Mouse (Mus musculus) neural tube, embryonic 12.5 days (tissue): ENCODE measurements around the gene Catsperg2. TPM values are rescaled to one million over a fixed set of nuclear protein-coding genes. Genes with fewer than 3 reads are reported as not detected.
"Not testable (repeated sequence)": the region's sequence is repeated elsewhere in the genome, so short reads cannot be mapped to it uniquely, and the experiment has no call there.

Experiments
- ATAC-seq: fragments of 200-750 bp; cut with Nextera tagmentation; 2 replicates; pipeline ENCODE4 v1.8.0; 2017; ENCODE audit warnings: low read depth, mild to moderate bottlenecking, moderate TSS enrichment, moderate library complexity; ENCODE audit not compliant: low FRiP score
- H3K27ac ChIP-seq: fragments of 300-500 bp; sonication (generic); 2 replicates; pipeline ENCODE4 v1.5.1; 2016
- H3K27me3 ChIP-seq: fragments of 300-500 bp; sonication (generic); replicated peaks from 2 replicates; pipeline ENCODE4 v1.6.1; 2016; ENCODE audit warnings: mild to moderate bottlenecking
- H3K36me3 ChIP-seq: fragments of 300-500 bp; sonication (generic); 2 replicates; pipeline ENCODE4 v1.6.1; 2016; ENCODE audit warnings: mild to moderate bottlenecking
- H3K4me1 ChIP-seq: fragments of 300-500 bp; sonication (generic); 2 replicates; pipeline ENCODE4 v1.6.1; 2016
- H3K4me2 ChIP-seq: fragments of 300-500 bp; sonication (generic); replicated peaks from 2 replicates; pipeline ENCODE4 v1.6.1; 2016; ENCODE audit warnings: mild to moderate bottlenecking
- H3K4me3 ChIP-seq: fragments of 300-500 bp; sonication (generic); 2 replicates; pipeline ENCODE4 v1.5.1; 2016
- H3K9ac ChIP-seq: fragments of 300-500 bp; sonication (generic); 2 replicates; pipeline ENCODE4 v1.6.1; 2016; ENCODE audit warnings: mild to moderate bottlenecking
- H3K9me3 ChIP-seq: fragments of 300-500 bp; sonication (generic); 2 replicates; pipeline ENCODE4 v1.6.1; 2016; ENCODE audit warnings: mild to moderate bottlenecking
- WGBS: fragments of 180-500 bp; shearing (Covaris S2); methylation state at CpG from one replicate; pipeline ENCODE4 v1.1.7; 2016; 5-methylcytosine and 5-hydroxymethylcytosine counted together
- polyA plus RNA-seq: library from polyadenylated mRNA; unstranded; fragments of >200 nt; fragmentation: Nextera tagmentation; extraction: Ambion mirVana; gene quantifications from 2 replicates; pipeline ENCODE4 v1.2.1, GENCODE M21; 2016

The Catsperg2 gene
- 0.14 and 0.23 TPM in 2 replicates for polyA plus RNA-seq

- H3K4me2 ChIP-seq = 0 out of 2 replicates have a peak within 1 kb of the TSS, but pooled peaks have one; percentile 1
- H3K4me3 ChIP-seq, H3K9ac ChIP-seq, H3K27ac ChIP-seq, H3K27me3 ChIP-seq, H3K9me3 ChIP-seq, H3K4me1 ChIP-seq, H3K36me3 ChIP-seq, ATAC-seq: not testable (repeated sequence)
- WGBS = 61% methylated on average over 11 of the region's 11 CpGs
Observed at GRCm38 (mm10) chr7:29726860-29727259, at the start of gene Catsperg2. Gene Catsperg2, minus strand, starts transcription at chr7:29727032.

- Histone ChIP-seq H3K4me2 (no peak overlapping the region), H3K4me3 (no peak overlapping the region), H3K4me1 (no peaks in the 10 kb centered on the region), H3K27ac (no peak overlapping the region), H3K27me3 (no peaks in the 10 kb centered on the region), H3K9me3 (no peaks in the 10 kb centered on the region), H3K9ac (no peak overlapping the region), H3K36me3 (peaks cover 68% of the 10 kb centered on the region)
- ATAC-seq = no peak
- 97% methylated on average over 19 of the region's 19 CpGs for WGBS
Observed at GRCm38 (mm10) chr7:29776568-29776967, 49.7 kb upstream of the Catsperg2 start.

DNA sequence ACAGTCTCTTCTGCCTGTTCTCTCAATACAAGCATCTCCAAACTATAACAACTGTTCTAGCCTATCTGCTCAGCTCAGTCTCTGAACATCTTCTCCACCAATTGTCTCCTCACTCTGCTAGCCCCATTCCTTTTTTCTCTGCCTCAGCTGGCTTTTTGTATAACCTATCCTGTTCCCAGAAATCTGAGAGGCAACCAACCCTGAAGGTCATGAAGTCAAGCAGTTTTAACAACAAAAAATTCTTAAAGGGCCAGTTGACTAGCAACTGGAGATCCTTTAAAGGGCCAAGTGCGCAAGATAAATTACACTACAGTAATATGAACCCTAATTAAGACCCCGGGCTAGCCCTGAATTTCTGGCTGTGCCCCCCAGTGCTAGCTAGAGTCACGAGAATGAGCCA, 47.5 kb upstream of the Catsperg2 start:
- Histone ChIP-seq H3K9me3 (no peaks in the 10 kb centered on the region), H3K36me3 (peaks cover 73% of the 10 kb centered on the region), H3K4me2 (no peak overlapping the region), H3K4me3 (no peak overlapping the region), H3K27me3 (no peaks in the 10 kb centered on the region), H3K27ac (no peak overlapping the region), H3K4me1 (peaks cover 4% of the 10 kb centered on the region), H3K9ac (no peak overlapping the region)
- no peak for ATAC-seq
- 92% methylated on average over 3 of the region's 3 CpGs for WGBS

- Histone ChIP-seq H3K27me3 (no peaks in the 10 kb centered on the region), H3K4me3 (no peak overlapping the region), H3K4me2 (no peak overlapping the region), H3K36me3 (peaks cover 67% of the 10 kb centered on the region), H3K9me3 (no peaks in the 10 kb centered on the region), H3K4me1 (peaks cover 8% of the 10 kb centered on the region), H3K27ac (no peak overlapping the region), H3K9ac (no peak overlapping the region)
- 89% methylated on average over 7 of the region's 7 CpGs for WGBS
- ATAC-seq = no peak
Observed at GRCm38 (mm10) chr7:29773503-29773902, 46.7 kb upstream of the Catsperg2 start.

- H3K4me2 ChIP-seq = peak overlapping the region; percentile 73
- WGBS = 7% methylated on average over 10 of the region's 10 CpGs
- H3K4me1 ChIP-seq = peaks cover 13% of the 10 kb centered on the region
- no peak overlapping the region for H3K27ac ChIP-seq
- H3K9me3 ChIP-seq = no peaks in the 10 kb centered on the region
- H3K9ac ChIP-seq = peak overlapping the region; percentile 57
- ATAC-seq = no peak
- H3K4me3 ChIP-seq = peak overlapping the region; percentile 66
- H3K27me3 ChIP-seq = no peaks in the 10 kb centered on the region
- H3K36me3 ChIP-seq = peaks cover 25% of the 10 kb centered on the region
Observed at GRCm38 (mm10) chr7:29768980-29769379, 42.1 kb upstream of the Catsperg2 start.

GRCm38 (mm10) chr7:29768090-29768900, 41.5 kb upstream of the Catsperg2 start, which contains the start of gene Zfp84:
Gene Zfp84, plus strand, starts transcription at chr7:29768552.
- WGBS = under 1% methylated on average over 32 of the region's 32 CpGs
- Histone ChIP-seq H3K4me3 (peak within 1 kb of the TSS; percentile 66), H3K4me1 (peaks cover 13% of the 10 kb centered on the region), H3K27me3 (no peaks in the 10 kb centered on the region), H3K27ac (no peak within 1 kb of the TSS), H3K36me3 (peaks cover 18% of the 10 kb centered on the region), H3K9ac (peak within 1 kb of the TSS; percentile 61), H3K9me3 (no peaks in the 10 kb centered on the region), H3K4me2 (peak within 1 kb of the TSS; percentile 73)
- peak; percentile 94 for ATAC-seq

DNA sequence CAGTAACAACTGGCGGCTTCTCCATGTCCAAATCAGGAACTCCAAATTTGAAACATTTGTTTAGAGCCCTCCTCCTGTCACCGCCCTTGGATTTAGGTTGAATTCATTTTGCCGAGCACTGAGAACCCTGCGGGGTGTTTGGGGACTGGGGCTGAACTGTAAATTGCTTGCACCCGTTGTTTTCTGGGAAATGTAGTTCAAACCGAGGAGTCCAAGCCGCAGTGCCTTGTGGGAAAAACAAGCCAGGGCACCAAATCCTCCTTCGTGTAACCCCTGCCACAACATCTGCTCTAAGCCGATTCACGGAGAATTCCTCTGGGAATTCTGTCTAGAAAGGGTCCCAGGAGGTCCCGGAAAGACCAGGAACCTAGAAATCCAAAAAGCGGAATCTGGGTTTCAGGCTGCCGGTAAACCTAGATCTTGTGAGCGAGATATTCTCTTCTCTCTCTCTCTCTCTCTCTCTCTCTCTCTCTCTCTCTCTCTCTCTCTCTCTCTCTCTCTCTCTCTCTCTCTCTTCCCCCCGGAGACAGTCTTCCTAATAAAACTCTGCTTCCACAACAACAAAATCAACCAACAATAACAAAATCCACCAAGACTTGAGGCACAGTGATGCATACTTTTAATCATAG, 40.3 kb upstream of the Catsperg2 start:
- ATAC-seq = peak; percentile 73
- Histone ChIP-seq H3K9me3 (no peaks in the 10 kb centered on the region), H3K4me1 (peaks cover 13% of the 10 kb centered on the region), H3K27ac (no peak overlapping the region), H3K27me3 (no peaks in the 10 kb centered on the region), H3K4me3 (peak overlapping the region; percentile 66), H3K36me3 (peaks cover 9% of the 10 kb centered on the region; the same call in 1 of the 2 replicates), H3K4me2 (peak overlapping the region; percentile 73), H3K9ac (peak overlapping the region; percentile 61)
- 2% methylated on average over 15 of the region's 15 CpGs for WGBS

DNA sequence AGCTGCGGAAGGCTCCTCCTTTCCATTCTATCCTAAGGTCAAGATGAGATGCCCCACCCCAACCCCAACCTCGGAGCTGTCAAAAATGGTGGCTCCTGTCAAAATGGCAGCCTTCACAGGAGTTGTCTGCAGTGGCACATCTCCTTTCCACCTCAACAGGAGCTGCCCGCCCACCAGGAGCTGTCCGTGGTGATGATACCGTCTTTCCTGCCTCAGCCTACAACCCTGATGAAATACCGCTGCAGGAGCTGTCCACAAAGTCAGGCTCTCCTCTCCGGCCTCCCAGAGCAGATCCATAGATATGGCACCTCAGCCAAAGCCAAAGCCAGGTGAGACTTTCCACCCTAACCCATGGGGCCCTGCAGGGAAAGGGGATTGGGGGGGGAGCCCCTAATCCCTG, 37.9 kb upstream of the Catsperg2 start:
- no peak for ATAC-seq
- Histone ChIP-seq H3K4me3 (no peak overlapping the region), H3K9ac (no peak overlapping the region), H3K4me1 (peaks cover 12% of the 10 kb centered on the region), H3K9me3 (no peaks in the 10 kb centered on the region), H3K4me2 (no peak overlapping the region), H3K27me3 (no peaks in the 10 kb centered on the region), H3K36me3 (no peaks in the 10 kb centered on the region), H3K27ac (no peak overlapping the region)
- WGBS = 78% methylated on average over 7 of the region's 7 CpGs

GRCm38 (mm10) chr7:29760476-29760875, 33.6 kb upstream of the Catsperg2 start:
- Histone ChIP-seq H3K27me3 (no peaks in the 10 kb centered on the region), H3K9ac (no peak overlapping the region), H3K36me3 (no peaks in the 10 kb centered on the region), H3K4me1 (no peaks in the 10 kb centered on the region), H3K9me3 (no peaks in the 10 kb centered on the region), H3K4me2 (no peak overlapping the region), H3K4me3 (no peak overlapping the region), H3K27ac (no peak overlapping the region)
- ATAC-seq = no peak
- WGBS = 81% methylated on average over 5 of the region's 5 CpGs

DNA sequence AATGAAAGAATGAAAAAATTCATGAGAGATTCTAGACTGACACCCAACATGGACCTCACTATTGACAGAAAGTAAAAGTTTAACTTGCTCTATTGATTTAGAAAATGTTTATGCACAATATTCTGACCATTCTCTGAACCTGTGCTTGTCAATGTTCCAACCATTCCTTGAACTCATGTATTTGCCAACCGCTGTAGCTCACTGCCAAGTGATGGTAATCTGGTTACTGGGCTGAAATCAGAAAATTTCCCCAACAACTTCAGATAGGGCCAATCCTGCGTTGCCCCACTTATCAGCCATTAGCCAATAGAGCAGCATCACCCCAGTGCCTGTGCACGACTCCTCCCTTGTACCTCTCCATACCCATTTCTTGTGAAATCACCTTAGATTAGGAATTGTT, 15.4 kb upstream of the Catsperg2 start:
- H3K4me1 ChIP-seq = no peaks in the 10 kb centered on the region
- no peak overlapping the region for H3K4me3 ChIP-seq
- no peaks in the 10 kb centered on the region for H3K36me3 ChIP-seq
- no peak overlapping the region for H3K27ac ChIP-seq
- H3K4me2 ChIP-seq = no peak overlapping the region
- no peaks in the 10 kb centered on the region for H3K9me3 ChIP-seq
- no peaks in the 10 kb centered on the region for H3K27me3 ChIP-seq
- no peak overlapping the region for H3K9ac ChIP-seq
- 83% methylated on average over 3 of the region's 3 CpGs for WGBS
- ATAC-seq = no peak

DNA sequence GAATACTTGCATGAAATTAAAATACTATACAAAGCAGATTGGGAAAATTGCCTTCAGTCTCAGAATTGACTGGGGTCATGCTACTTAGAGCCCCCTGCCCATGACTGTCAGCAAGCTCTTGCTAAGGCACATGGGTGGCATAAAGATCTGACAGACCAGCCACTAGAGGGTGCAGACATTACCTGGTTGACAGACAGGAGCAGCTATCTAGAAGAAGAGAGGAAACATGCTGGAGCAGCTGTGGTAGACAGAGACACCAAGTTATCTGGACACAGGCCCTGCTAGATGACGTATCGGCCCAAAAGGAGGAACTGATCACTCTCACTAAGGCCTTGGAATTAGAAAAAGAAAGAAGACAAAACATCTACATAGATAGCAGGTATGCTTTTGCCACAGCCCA, 1.2 kb upstream of the Catsperg2 start:
- H3K27ac ChIP-seq = no peak overlapping the region
- no peak overlapping the region for H3K4me3 ChIP-seq
- ATAC-seq = no peak
- peaks cover 16% of the 10 kb centered on the region for H3K9me3 ChIP-seq
- H3K4me1 ChIP-seq = no peaks in the 10 kb centered on the region
- H3K36me3 ChIP-seq = no peaks in the 10 kb centered on the region
- H3K9ac ChIP-seq = no peak overlapping the region
- H3K4me2 ChIP-seq = no peak overlapping the region
- 88% methylated on average over 2 of the region's 2 CpGs for whole genome bisulfite sequencing
- H3K27me3 ChIP-seq = no peaks in the 10 kb centered on the region

GRCm38 (mm10) chr7:29725461-29726142, 1.2 kb downstream of the Catsperg2 start:
- H3K4me3 ChIP-seq, H3K36me3 ChIP-seq, H3K27ac ChIP-seq, ATAC-seq, H3K27me3 ChIP-seq, H3K9ac ChIP-seq, H3K9me3 ChIP-seq, H3K4me1 ChIP-seq: not testable (repeated sequence)
- 0 out of 2 replicates have a peak overlapping the region, but pooled peaks have one; percentile 1 for H3K4me2 ChIP-seq
- 35% methylated on average over 17 of the region's 17 CpGs for WGBS
